Mouse (Mus musculus) T-helper 1 cell (primary cell): ENCODE measurements around the gene Esam.

ENCODE experiments used
- in situ Hi-C: fragments of 300-600 bp; cut with MboI, MseI; formaldehyde crosslinking; loops from one replicate; pipeline ENCODE4 v1.15.1; 2025; ENCODE audit warnings: high pct_unique_total_duplicates

Gene Esam

DNA sequence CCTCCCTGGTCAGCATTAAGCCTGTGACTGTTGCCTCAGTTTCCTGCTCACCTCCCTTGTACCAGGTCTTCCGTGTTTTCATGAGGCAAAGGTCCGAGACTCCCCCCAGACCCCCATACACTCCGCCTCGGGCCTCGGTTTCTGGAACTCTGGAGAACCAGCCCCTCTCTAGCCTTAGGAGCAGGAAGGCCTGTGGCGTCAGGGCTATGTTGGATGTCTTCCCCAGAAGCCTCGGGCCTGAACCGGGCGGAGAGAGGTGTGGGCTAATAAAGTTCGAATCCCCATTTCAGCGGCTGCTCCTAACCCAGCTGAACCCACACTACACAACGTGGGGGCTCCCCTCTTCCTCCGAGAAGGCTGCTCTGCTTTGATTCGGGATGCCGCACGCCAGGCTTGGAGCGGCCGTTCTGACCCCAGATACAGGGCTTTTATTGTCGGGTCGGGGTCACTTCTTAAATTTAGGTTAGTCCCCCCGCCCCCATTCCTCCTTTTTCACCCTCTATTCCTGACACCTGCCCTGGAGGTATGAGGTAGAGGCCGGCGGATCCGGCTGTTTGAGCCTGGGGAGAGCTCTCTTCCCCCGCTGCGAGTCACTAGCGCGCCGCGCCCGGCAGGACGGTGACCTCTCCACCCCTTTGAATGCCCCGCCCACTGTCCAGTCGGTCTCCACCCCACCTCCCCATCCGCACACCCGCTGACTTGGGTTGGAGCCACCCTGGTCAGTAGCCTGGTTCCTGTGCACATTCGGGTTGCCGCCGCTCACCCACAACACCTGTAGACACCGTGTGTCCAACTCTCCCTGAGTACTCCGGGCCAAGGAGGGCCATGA lies at the start of gene Esam:
TSS of gene Esam (plus strand) at position 683 of the 829 bp plus-strand sequence.
- in situ Hi-C loops: no loop called here

DNA sequence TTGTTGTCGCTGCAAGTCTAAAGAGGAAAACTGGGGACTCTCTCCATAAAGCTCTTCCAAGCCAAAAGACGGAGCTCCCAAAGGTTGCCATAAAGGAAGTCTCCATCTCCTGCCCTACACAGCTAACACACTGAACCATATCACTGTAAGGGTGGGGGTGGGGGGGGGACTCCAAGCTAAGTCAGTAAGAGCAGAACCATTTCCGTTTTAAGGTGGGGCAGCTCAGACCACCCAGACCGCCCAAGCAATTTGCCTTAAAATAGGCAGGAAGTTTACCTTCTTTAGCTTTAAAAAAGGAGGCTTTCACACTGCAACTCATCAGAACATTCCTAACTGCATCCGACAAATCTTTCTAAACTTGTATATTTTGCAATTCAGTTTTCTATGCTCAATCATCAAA lies 42.7 kb upstream of the Esam start:
- in situ Hi-C loops: no loop called here

DNA sequence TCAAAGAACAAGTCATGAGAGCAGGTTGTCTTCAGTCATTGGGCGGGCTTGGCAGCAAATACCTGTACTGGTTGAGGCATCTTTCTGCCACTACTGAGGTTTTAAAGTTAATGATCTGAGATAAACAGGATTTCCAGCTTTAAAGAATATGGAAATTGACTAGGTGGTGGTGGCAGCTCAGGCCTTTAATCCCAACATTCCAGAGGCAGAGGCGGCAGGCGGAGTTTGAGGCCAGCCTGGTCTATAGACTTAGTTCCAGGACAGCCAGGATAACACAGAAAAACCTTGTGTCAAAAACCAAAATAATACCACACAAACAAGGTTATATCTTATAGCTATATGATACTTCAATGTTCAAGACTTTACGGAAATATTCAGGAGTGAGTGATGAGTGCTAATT lies 39.8 kb upstream of the Esam start:
- in situ Hi-C loops: no loop called here

DNA sequence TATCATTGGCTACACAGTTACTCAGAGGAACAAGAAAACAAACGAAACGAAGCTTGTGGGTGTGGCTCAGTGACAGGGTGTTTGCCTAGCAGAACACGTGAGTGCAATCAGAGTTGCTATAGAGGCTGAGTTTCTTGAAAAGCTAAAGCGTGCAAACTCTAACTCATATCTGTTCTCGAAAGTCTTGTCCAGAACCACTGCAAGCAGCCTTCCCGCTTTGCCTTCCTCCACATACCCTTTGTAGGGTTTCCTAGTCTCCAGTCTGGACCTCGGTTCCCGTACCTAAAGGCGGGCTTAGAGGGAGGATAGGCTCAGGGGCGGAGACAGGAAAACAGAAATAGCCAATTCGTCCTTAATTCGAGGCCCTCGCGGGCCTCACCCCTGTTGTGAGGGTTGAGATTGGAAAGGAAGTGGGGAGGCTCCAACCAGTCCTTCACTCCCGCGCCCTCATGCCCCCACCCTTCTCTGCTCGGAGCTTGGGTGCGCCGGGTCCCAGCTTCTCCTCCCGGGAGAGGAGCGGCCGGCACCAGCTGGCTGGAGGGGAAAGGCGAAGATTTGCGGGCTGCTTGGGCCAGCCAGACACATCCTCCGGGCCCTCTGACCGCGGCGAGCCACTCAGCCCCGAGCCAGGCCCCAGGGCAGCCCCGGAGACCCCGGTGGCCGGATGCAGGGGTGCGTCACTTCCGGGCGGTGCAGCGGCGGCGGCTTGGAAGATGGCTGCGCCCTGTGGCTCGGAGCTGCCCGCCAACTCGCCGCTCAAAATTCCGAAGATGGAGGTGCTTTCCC lies 39.1 kb upstream of the Esam start, which contains the start of gene Msantd2:
TSS of gene Msantd2 (plus strand) at position 709 of the 786 bp plus-strand sequence.
- in situ Hi-C loops: no loop called here

DNA sequence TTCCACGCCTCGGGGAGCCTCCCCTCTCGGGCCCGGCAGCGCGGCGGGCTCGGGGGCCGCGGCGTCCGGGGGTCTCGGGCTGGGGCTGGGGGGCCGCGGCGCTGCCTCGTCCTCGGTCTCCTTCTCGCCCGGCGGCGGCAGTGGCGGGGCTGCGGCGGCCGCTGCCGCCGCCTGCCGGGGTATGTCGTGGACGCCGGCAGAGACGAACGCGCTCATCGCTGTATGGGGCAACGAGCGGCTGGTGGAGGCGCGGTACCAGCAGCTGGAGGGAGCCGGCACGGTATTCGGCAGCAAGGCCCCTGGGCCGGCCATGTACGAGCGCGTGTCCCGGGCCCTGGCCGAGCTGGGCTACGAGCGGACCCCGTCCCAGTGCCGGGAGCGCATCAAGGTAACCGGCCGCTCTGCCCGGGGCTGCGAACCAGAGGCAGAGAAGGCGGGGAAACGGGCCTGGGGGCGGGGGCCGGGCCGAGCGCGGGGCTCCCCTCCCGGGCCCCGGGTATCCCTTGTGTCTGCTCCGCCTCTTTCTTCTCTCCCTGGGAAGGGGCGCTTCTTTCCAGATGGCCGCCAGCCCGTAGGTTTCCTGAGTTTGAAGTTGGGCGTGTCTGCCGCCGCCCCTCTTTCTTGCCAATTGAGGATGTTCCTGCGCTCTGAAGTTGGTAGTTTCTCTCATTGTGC lies 38.3 kb upstream of the Esam start:
- in situ Hi-C loops: no loop called here

DNA sequence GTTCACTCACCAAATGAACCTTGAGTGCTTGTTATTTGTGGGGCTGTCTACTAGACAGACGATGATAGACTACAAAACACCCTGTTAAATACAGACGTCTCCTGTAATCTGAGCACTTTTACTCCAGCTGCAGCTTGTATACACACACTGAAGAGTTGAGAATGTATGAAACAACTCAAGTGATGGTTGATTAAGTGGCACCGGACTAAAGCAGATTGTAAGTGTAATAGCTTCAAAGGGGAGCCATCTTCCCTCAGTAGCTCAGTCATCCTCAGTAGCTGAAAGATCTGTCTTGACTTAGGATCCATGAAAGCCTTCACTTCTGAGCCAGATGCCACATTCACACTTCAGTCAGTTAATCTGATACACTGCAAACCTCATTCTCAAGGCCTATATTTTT lies 32.1 kb upstream of the Esam start:
- in situ Hi-C loops: no loop called here

DNA sequence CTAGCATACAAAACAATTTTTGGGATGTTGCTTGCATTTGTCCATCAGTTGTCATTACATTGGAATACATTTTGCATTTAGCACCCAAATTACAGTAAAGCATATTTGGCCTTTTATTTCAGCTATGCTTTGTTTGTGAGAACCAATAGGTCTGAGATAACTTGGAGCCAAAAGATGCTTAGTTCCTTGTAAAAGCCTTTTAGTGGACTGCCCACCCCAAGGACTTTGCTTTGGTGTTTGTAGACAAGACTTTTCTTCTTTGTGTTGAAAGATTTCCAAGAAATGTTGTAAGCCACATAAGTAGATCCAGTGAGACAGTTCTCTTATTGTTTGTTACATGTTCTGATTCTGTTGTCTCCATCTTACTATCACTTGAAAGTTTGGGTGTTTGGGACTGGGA lies 31.6 kb upstream of the Esam start:
- in situ Hi-C loops: no loop called here

DNA sequence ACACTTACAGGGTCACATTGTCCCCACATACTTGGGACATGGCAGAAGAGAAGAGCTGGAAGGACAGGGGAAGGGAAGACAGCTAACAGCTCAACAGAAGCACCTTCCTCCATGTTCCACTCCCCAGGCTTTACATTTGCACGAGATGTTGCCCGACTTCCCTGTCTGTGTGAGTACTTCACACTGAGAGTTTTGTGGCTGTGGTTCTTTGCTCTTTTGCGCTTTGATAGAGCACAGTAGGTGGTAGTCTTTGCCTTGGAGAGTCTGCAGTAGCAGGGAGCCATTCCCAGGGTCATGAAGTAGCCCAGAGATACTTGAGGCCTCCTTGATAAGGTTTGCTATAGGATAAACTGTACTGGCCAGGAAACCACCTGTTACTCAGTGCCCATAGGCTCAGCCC lies 27.7 kb upstream of the Esam start:
- in situ Hi-C loops: no loop called here

DNA sequence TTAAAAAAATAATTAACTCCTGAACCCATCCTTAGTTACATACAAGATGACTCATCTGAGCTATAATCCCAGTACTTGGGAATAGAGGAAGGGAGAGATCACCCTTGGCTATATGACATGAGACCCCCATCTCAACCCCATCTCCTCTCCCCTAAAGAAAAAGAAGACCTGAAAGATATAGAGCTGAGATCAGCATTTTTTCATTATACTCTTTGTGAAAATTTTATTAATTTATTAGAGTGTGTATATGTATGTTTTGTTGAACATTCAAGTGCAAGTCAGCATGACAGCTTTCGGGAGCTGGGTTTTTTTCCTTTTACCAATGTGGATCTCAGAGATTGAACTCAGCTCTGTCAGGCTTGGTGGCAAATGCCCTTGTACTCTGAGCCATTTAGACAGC lies 26.7 kb upstream of the Esam start:
- in situ Hi-C loops: no loop called here

DNA sequence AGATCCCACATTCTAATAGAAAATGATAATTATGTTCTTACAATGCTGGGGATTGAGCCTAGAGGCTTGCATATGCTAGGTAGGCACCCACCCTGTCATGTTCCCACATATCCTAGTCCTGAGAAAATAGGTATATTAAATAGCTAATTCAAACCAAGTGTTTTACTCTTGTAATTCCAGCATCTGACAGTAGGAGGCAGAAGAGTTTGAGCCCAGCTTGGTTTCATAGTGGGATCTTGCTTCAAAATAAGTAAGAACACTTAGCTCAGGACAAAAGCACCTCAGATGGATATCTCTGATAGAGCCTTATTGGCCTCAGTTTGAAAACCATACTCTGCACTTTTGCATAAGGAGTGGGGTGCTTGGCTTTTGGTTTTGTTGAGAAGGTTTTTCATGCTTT lies 23.5 kb upstream of the Esam start:
- in situ Hi-C loops: no loop called here

DNA sequence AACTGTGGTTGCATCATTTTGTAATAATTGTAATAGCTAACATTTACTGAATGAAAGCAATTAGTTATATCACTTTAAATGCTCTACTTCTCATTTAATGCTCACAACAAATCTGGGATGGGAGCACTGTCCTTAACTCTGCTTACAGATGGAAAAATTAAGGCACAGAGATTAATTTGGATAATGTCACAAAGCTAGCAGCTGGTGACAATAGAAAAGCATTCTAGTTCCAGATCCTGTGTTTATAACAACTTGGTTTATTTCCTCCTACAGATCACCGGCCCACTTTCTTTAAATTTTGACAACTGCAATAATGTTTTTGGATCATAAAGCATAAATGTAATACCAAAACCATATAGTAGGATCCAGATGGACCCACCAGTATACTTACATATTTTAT lies 21.9 kb upstream of the Esam start:
- in situ Hi-C loops: no loop called here

DNA sequence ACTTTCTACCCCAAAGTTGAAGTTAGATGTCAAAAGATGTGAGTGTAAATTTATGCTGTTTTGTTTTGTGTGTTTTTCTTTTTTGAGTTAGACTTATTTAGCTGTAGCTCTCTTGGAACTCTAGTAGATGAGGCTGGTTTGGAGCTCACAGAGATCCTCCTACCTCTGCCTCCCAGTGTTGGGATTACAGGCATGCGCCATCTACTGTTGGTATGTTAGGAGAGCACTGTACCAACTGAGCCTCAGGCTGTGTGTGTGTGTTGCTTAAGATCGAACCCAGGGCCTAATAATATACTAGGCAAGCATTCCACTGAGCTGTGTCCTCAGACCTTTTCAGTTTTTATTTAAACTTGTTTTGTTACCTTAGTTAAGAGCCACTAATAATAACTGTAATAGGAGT lies 15.8 kb upstream of the Esam start:
- in situ Hi-C loops: no loop called here

DNA sequence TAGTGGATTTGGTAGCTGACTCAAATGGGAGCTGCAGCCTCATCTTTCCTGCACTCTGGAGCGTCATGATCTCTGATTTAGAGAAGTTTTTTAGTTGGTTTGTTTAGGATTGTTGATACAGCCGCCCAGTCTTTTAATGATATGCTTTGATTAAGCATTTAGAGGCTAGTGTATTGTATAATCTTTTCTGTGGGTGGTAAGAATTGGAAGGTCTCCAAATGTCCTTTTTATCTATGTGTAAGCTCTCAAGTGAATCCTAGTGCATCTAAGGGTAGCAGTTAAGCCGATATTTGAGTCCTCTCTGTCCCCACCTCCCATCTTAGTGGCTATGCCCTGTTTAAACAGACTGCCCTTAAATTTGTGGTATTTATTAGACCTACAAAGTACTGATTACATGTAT lies 13.4 kb upstream of the Esam start:
- in situ Hi-C loops: no loop called here

DNA sequence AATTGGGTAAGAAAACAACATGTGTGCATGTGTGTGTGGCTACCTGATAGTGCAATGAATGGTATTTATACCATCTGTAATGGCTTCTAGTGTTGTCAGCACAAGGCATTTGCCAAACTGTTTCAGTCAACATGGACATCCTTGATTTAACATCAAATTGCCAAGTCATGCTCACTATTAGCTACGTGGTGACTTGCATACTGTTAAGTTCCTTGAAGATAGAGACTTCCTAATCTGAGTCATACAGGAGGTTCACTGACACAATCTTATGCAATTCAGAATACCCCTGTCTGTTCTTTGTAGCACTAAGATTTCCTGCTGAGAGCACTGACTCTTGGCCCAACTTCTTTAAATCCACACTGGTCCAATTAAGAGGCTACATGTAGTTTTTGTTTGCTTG lies 10.4 kb upstream of the Esam start:
- in situ Hi-C loops: no loop called here

DNA sequence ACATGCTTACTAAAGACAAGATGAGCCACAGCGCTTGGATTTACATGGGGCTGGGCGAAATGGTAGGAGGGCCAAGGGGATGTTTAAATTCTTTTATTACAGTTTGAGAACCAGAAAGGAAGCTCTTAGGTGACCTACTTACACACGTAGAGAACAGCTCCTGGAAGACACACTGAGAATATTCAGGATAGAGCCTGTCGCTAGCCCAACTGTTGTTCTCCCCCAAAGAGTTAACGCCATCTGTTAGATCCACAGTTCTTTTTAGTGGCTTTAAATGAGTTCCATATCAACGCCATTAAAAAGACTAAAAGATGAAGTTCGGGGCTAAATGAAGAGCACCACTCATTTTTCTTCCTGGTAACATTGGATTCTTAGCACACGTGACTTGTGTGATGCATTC lies 8.9 kb upstream of the Esam start:
- in situ Hi-C loops: no loop called here

DNA sequence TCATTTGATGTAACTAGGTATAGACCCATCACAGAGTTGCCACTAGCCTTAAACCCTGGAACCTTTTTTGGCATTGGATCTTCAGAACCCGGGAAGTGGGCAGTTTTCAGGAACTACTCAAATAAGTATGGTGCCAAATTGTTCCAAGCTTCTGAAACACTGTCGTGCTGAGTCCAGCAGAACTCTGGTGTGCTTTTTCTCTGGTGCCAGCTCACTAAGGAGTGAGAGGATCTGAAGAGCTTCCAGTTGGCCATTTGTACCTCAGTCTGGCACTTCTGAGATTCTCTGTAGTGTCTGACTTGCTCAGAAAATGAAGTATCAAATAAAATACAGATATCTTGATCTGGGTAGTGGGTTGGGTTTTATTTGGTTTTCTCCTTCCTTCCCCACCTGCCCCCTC lies 7.9 kb upstream of the Esam start:
- in situ Hi-C loops: no loop called here

DNA sequence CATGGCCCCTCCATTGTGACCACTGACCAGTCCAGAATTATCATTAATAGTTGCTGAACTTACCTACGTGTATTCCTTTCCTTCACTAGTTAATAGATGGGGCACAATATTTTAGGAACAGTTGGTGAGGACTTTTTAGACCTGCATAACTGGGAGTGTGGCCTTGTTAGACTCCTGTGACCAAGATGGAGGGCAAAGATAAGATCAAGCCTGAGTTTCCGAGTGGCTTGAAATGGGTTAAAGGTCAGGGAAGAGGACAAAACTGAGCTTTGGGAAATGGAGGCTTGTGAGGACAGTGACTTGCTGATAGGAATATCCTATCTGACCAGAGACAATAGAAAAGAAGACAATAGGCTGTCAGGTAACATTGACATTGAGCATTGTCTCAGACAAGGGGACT lies 2.4 kb upstream of the Esam start:
- in situ Hi-C loops: no loop called here

DNA sequence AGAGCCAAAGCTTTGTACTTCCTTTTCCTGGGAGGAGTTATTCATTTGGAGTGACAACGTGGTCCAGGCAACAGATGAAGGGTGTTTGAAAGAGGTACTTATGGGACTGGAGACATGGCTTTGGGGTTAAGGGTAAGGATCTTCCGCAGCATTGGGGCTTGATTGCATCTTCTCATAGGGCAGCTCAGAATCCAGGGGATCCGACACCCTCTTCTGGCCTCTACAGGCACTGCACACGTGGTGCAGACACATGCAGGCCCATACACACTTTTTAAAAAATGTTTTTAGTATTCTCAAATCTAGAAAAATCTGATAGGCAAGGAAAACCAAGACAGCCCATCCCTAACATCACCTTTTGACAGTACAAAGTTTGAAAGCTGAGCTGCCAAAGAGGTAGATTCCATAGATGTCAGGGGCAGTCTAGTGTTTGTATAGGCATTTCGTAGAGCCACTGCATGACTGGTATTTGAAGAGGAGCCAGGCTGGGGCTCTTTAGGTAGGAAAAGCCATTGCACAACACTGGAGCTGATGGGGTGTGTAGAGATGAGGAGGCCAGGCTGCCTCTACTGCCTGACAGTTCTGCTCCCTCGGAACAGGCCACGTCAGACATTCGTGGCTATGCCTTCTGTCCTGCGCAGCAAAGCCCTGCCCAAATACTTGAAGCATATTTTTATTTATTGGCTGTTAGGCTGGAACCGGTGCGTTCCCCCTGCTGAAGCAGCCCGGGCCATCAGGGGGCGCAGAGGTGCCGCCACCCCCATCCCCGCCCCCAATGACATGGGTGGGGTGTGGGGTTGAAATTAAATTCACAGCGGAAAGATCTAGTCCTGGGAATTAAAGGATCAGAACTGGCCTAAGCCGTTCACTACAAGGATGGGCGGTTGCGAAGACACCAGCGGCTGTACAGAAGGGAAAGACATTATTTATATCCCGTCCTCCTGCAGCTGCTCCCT lies 1.2 kb upstream of the Esam start:
- in situ Hi-C loops: no loop called here

DNA sequence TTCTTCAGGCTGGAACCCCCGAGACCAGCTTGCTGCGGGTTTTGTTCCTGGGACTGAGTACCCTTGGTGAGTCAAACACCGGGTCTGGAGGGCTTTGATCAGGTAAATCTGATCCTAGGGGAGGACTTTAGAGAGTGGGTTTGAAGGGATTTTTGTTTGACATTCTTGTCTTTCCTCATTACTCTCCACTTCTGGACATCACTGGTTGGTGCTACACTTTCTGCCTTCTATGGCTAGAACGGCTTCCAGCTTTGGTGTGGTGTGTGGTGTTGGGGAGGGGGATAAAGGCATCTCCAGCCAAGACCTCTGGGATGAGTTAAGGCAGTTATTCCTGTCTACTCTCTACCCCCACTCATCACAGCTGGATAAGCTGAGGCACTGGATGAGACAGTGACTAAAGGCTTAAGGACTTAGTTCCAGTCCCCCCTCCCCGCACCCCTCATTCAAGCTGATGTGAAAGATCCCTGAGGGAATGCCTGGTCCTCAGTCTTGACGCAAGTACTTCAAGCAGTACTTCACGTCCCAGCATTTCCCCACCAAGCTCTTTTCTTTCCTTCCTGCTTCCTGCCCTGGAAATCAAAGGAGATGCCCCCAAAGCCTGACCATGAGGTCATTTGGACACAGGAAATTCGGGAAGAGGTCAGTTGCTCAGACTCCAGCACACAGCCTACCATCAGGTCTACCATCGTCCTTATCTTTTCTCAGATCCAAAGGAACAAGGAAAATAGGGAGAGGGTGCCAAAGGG lies 520 bp downstream of the Esam start:
- in situ Hi-C loops: no loop called here

DNA sequence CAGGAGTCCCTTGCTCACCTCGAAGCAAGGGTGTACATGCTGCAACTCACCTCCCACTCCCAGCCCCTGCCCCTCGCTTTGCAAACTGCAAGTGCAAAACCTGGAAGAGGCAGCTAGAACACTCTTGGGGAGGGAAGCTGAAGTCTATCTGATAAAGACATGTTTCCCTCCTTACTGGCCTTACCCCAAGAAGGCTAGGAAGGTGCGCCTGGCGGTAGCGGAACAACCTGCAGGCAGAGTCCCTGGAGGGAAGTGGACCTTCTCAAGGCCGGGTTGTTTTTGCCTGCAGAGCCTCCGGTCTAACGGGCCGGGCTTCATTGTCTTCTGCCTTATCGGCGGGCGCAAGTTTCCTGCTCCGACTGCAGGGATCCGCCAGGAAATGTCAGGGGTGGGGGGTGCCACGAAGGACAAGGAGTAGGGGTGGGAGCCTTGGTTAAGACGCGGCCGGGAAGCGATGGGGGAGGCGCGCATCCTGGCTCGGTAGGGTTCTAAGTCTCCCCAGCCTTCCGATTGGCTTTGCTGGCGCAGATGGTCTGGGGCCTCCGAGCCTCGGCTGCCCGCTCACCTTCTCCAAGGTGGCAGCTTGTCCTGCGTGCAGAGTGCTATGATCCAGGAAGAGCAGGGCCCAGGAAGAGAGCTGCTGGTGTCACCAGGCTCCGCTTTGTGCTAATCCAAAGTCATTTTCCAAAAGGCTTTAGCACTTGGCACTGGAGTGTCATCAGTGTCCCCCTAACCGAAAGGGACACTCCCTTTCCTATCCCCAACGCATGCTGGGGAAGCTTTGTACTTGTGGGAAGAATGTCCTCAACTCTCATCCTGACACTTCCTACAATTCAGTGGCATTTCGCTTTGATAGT lies 2.4 kb downstream of the Esam start:
- in situ Hi-C loops: no loop called here
